Mouse (Mus musculus) bone marrow macrophage, adult 2 months (primary cell): ENCODE measurements at regions not wholly inside any gene's neighbourhood (a gene's known extent, or its start where the extent isn't known, plus 50 kb on each side); places are given as distances from the start of the nearest gene placed in this dataset.

Experiments used
- CTCF ChIP-seq: IDR thresholded peaks from 2 replicates; pipeline ENCODE4 v1.5.1; 2012; ENCODE audit warnings: low read depth, mild to moderate bottlenecking, low read length, moderate library complexity
- POLR2A ChIP-seq: IDR thresholded peaks from 2 replicates; pipeline ENCODE4 v1.6.1; 2012; ENCODE audit warnings: mild to moderate bottlenecking, low read depth, low read length, borderline replicate concordance

DNA sequence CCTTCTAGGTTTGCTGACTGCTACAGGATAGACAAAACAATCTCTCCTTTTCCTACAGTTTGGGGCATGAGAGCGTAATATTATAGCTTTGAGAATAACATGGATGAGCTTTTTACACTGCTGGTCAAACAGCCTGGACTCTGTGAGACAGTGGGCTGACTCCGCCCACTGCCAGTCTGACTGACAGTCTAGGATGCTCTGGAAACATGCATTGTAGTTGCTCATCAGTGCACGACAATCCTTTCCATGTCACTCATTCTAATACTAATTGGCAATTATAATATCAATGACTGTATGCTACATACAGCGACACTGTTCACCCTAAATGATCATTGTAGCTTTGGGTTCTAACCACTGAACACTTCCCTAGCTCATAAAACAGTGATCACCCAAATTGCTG is 104.5 kb upstream of the Prkcq start:
- TF ChIP-seq POLR2A (no peak), CTCF (no peak)
